Mouse (Mus musculus) CH12.LX (cell line): ENCODE measurements at regions not wholly inside any gene's neighbourhood (a gene's known extent, or its start where the extent isn't known, plus 50 kb on each side); places are given as distances from the start of the nearest gene placed in this dataset.

Experiments used
- DNase-seq: peaks from one replicate; pipeline ENCODE4 v3.0.0-alpha.2; 2013; ENCODE audit errors: extremely low read depth
- H3K27ac ChIP-seq: 2 replicates; pipeline ENCODE4 v1.5.1; 2012; ENCODE audit warnings: low read depth, mild to moderate bottlenecking, control low read depth, moderate library complexity; ENCODE audit not compliant: insufficient read depth
- H3K27me3 ChIP-seq: replicated peaks from 2 replicates; pipeline ENCODE3; 2012; ENCODE audit warnings: inconsistent platforms
- H3K36me3 ChIP-seq, 2 experiments: replicated peaks in 1 of 2; 2 replicates each; pipeline versions ENCODE3 to v1.6.1; 2012; ENCODE audit warnings: inconsistent platforms in 1 of 2, low read length in 1 of 2, mild to moderate bottlenecking in 1 of 2, mixed read lengths in 1 of 2, moderate library complexity in 1 of 2; ENCODE audit not compliant: control insufficient read depth in 1 of 2, insufficient read depth in 1 of 2
- H3K4me1 ChIP-seq, 2 experiments: 2 replicates each; pipeline ENCODE4 v1.6.1; 2012; ENCODE audit warnings: inconsistent platforms in 1 of 2, moderate library complexity in 1 of 2; ENCODE audit not compliant: insufficient read depth in 2 of 2, control insufficient read depth in 1 of 2
- H3K4me2 ChIP-seq: 2 replicates; pipeline ENCODE4 v1.6.1; 2012; ENCODE audit warnings: low read depth, mild to moderate bottlenecking, control low read depth; ENCODE audit not compliant: poor library complexity, insufficient read depth, severe bottlenecking
- H3K4me3 ChIP-seq, 3 experiments: fragments of 150-350 bp in 1 of 3; sonication (generic) in 1 of 3; replicated peaks in 1 of 3; 2 replicates each; pipeline versions ENCODE3 to v1.5.1; 2011 to 2012; ENCODE audit warnings: low read depth in 2 of 3, low read length in 2 of 3, mild to moderate bottlenecking in 2 of 3, moderate library complexity in 2 of 3, control low read depth in 1 of 3, improper control_type of control experiment in 1 of 3, inconsistent platforms in 1 of 3, mixed read lengths in 1 of 3; ENCODE audit not compliant: poor library complexity in 1 of 3
- H3K79me2 ChIP-seq: replicated peaks from 2 replicates; pipeline ENCODE4 v1.6.1; 2012; ENCODE audit warnings: mild to moderate bottlenecking, moderate library complexity; ENCODE audit not compliant: control insufficient read depth, poor library complexity, insufficient read depth, severe bottlenecking; ENCODE audit errors: extremely low read depth
- H3K9ac ChIP-seq: 2 replicates; pipeline ENCODE4 v1.6.1; 2012; ENCODE audit warnings: low read depth, mild to moderate bottlenecking, control low read depth, moderate library complexity; ENCODE audit not compliant: insufficient read depth
- H3K9me3 ChIP-seq: replicated peaks from 2 replicates; pipeline ENCODE3; 2012; ENCODE audit warnings: low read length, inconsistent platforms, mixed read lengths
- CHD2 ChIP-seq: IDR thresholded peaks from 2 replicates; pipeline ENCODE4 v1.6.1; 2011; ENCODE audit warnings: low read length, improper control_type of control experiment
- CTCF ChIP-seq, 2 experiments: IDR thresholded peaks in 1 of 2; conservative IDR thresholded peaks in 1 of 2; 2 replicates each; pipeline ENCODE4 v1.5.1; 2011 to 2012; ENCODE audit warnings: low read depth in 2 of 2, low read length in 2 of 2, improper control_type of control experiment in 1 of 2, inconsistent platforms in 1 of 2, mild to moderate bottlenecking in 1 of 2, moderate library complexity in 1 of 2
- EP300 ChIP-seq: IDR thresholded peaks from 2 replicates; pipeline ENCODE4 v1.6.1; 2011; ENCODE audit warnings: low read length, improper control_type of control experiment
- ETS1 ChIP-seq: conservative IDR thresholded peaks from 2 replicates; pipeline ENCODE4 v1.6.1; 2012; ENCODE audit warnings: low read depth, mild to moderate bottlenecking, inconsistent platforms, low read length, improper control_type of control experiment, moderate library complexity
- HCFC1 ChIP-seq: IDR thresholded peaks from 2 replicates; pipeline ENCODE4 v1.6.1; 2012; ENCODE audit warnings: low read depth, mild to moderate bottlenecking, inconsistent platforms, low read length, improper control_type of control experiment
- JUND ChIP-seq: conservative IDR thresholded peaks from 2 replicates; pipeline ENCODE4 v1.6.1; 2011; ENCODE audit warnings: low read depth, low read length, improper control_type of control experiment
- KAT2A ChIP-seq: IDR thresholded peaks from 2 replicates; pipeline ENCODE4 v1.6.1; 2012; ENCODE audit warnings: low read length, improper control_type of control experiment, inconsistent platforms; ENCODE audit not compliant: insufficient replicate concordance
- MAZ ChIP-seq: IDR thresholded peaks from 2 replicates; pipeline ENCODE4 v1.6.1; 2012; ENCODE audit warnings: low read depth, mild to moderate bottlenecking, inconsistent platforms, low read length, improper control_type of control experiment, moderate library complexity
- MEF2A ChIP-seq: IDR thresholded peaks from 2 replicates; pipeline ENCODE4 v1.6.1; 2014; ENCODE audit warnings: low read depth, mild to moderate bottlenecking, inconsistent platforms, low read length, improper control_type of control experiment, borderline replicate concordance
- NELFE ChIP-seq: IDR thresholded peaks from 2 replicates; pipeline ENCODE4 v1.6.1; 2011; ENCODE audit warnings: low read depth, low read length, improper control_type of control experiment
- TBP ChIP-seq: conservative IDR thresholded peaks from 2 replicates; pipeline ENCODE4 v1.6.1; 2011; ENCODE audit warnings: low read depth, low read length, improper control_type of control experiment
- UBTF ChIP-seq: IDR thresholded peaks from 2 replicates; pipeline ENCODE4 v1.6.1; 2012; ENCODE audit warnings: low read depth, mild to moderate bottlenecking, inconsistent platforms, low read length, improper control_type of control experiment, moderate library complexity
- USF2 ChIP-seq: conservative IDR thresholded peaks from 2 replicates; pipeline ENCODE4 v1.6.1; 2011; ENCODE audit warnings: low read depth, low read length, improper control_type of control experiment
- ZC3H11A ChIP-seq: IDR thresholded peaks from 2 replicates; pipeline ENCODE4 v1.6.1; 2012; ENCODE audit warnings: low read depth, mild to moderate bottlenecking, inconsistent platforms, low read length, improper control_type of control experiment
- ZKSCAN1 ChIP-seq: IDR thresholded peaks from 2 replicates; pipeline ENCODE4 v1.6.1; 2012; ENCODE audit warnings: low read depth, inconsistent platforms, low read length, improper control_type of control experiment, borderline replicate concordance
- ZMIZ1 ChIP-seq: IDR thresholded peaks from 2 replicates; pipeline ENCODE4 v1.6.1; 2012; ENCODE audit warnings: low read depth, mild to moderate bottlenecking, inconsistent platforms, low read length, improper control_type of control experiment
- ZNF384 ChIP-seq: IDR thresholded peaks from 2 replicates; pipeline ENCODE4 v1.6.1; 2012; ENCODE audit warnings: low read depth, low read length, improper control_type of control experiment, inconsistent platforms
- dilution Hi-C: fragments of 300-500 bp; cut with MboI; formaldehyde crosslinking; loops from 2 replicates; pipeline ENCODE4 v1.14.3; 2020; ENCODE audit warnings: low sequenced_read_pairs; ENCODE audit not compliant: extremely low pct_unique_long_range_greater_than_20kb, extremely low pct_ligation_motif_present
- in situ Hi-C: fragments of 300-500 bp; cut with MboI; formaldehyde crosslinking; loops from 3 replicates; pipeline ENCODE4 v1.14.3; 2019; ENCODE audit warnings: low sequenced_read_pairs, low pct_ligation_motif_present, low pct_unique_long_range_greater_than_20kb, mixed read lengths

DNA sequence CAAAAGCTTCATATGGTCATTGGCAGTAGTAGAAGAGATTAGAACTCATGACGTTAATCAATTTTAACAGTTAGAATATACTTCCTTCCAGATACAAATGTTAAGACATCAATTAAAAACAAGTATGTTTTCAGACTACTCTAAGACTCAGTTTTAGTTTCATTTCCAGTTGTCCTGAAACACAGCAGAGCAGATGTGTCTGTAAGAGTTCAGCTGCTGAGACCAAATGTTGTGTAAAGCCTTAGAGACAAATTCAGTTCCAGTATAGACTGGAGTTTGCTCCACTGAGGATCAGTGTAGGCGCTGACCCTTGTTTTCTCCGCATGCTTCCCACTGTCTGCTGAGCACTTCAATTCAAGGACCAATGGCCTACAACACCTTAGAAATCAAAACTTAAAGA, 158.1 kb upstream of the Bmper start:
- H3K4me2 ChIP-seq, result peak overlapping the region; percentile 55
- H3K4me1 ChIP-seq, result peaks cover 2 to 5% of the 10 kb centered on the region in 2 experiments; a peak in 2 of 4 replicates
- no peak for TF ChIP-seq USF2
- TF ChIP-seq EP300, result peak; percentile 21; the same call in 1 of the 2 replicates
- no peak overlapping the region for H3K27ac ChIP-seq
- H3K9me3 ChIP-seq, result no peaks in the 10 kb centered on the region
- dilution Hi-C loops (no loop called here), in situ Hi-C loops (no loop called here)
- DNase-seq, result no peak
- no peak overlapping the region for H3K4me3 ChIP-seq
- H3K36me3 ChIP-seq, result no peaks in the 10 kb centered on the region
- peak overlapping the region; percentile 20; the same call in 1 of the 2 replicates for H3K9ac ChIP-seq
- H3K79me2 ChIP-seq, result no peaks in the 10 kb centered on the region
- no peaks in the 10 kb centered on the region for H3K27me3 ChIP-seq

DNA sequence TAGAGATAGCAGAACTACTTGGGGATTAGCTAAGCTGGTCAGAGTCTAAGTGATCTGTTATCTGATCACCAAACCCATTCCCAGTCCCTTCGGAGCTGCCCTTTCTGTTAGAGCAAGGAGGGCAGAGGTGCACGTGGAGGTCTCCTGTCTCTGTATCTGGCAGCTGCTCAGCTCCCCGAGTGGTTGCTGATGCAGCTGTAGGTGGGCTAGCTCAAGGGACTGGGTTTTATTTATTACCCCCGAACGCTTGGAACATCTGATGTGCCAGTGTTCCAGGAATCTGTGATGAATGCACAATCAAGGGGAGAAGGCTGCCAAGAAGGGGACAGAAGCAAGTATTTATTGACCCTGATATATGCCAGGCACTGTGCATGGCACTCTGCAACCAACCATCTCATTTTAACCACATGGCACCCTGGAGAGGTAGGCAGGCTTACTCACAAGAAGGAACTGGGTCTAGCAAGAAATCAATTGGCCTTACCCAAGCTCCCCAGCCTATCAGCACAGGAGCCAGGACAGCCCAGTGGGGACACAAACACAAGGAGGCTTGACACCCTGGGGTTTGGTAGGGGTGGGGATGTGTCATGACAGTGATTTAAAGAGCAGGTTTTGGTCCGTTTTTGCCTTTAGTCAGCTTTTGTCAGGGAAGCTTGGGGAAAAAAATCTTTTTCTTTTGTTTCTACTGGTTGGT, 154.6 kb upstream of the Bmper start:
- TF ChIP-seq TBP (no peak), HCFC1 (no peak), ZNF384 (no peak), JUND (no peak), UBTF (no peak), MAZ (no peak), MEF2A (no peak), ZMIZ1 (no peak), ETS1 (no peak), ZKSCAN1 (no peak), ZC3H11A (no peak), KAT2A (no peak), NELFE (no peak), CHD2 (no peak), USF2 (no peak), CTCF (conservative IDR thresholded peaks at IDR 0.05 in 1 of 2, IDR thresholded peaks at IDR 0.05 in 1 of 2; ENCODE audit: low read depth in 2 of 2, low read length in 2 of 2) (no peak), EP300 (no peak)
- Histone ChIP-seq H3K36me3 (no peaks in the 10 kb centered on the region), H3K4me2 (no peak overlapping the region), H3K9ac (no peak overlapping the region), H3K9me3 (no peaks in the 10 kb centered on the region), H3K27me3 (no peaks in the 10 kb centered on the region), H3K4me1 (peaks cover 0 to 2% of the 10 kb centered on the region in 2 experiments; a peak in 1 of 4 replicates), H3K4me3 (no peak overlapping the region), H3K27ac (no peak overlapping the region), H3K79me2 (no peaks in the 10 kb centered on the region)
- DNase-seq, result no peak
- in situ Hi-C loops, result no loop called here
- dilution Hi-C loops, result no loop called here
